Mouse (Mus musculus): ENCODE data around the gene Ephb1.

DNA sequence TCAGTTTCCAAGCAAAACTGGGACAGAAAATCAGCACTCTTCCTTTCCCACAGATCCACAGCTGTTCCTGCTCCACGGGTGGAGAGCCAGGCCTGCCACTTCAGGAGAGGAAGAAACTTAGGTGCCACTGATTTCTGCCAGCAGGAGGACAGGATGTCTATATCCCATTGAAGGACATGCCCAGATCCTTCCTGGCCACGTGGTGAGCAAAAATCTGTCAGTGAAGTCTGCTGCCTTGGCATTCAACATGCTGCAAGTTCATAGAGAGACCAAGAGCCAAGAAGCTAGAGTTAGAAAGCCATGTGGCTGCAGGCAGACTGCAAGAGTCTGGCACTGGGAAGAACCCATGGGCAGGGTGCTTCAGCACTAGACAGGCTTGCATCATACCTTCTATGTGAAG is 471.2 kb downstream of the Ephb1 start:
- TF ChIP-seq EP300 (optimal IDR thresholded peaks at IDR 0.05) (no peak), CTCF (IDR thresholded peaks at IDR 0.05; ENCODE audit: low read depth) (no peak)
